Mouse (Mus musculus) CH12.LX (cell line): ENCODE results near the gene 1600002K03Rik. TPM values are rescaled to one million over a fixed set of nuclear protein-coding genes. Genes with fewer than 3 reads are reported as not detected.

ENCODE experiments used
- DNase-seq: peaks from one replicate; pipeline ENCODE4 v3.0.0-alpha.2; 2013; ENCODE audit errors: extremely low read depth
- H3K27ac ChIP-seq: 2 replicates; pipeline ENCODE4 v1.5.1; 2012; ENCODE audit warnings: low read depth, mild to moderate bottlenecking, control low read depth, moderate library complexity; ENCODE audit not compliant: insufficient read depth
- H3K27me3 ChIP-seq: replicated peaks from 2 replicates; pipeline ENCODE3; 2012; ENCODE audit warnings: inconsistent platforms
- H3K36me3 ChIP-seq, 2 experiments: replicated peaks in 1 of 2; 2 replicates each; pipeline versions ENCODE3 to v1.6.1; 2012; ENCODE audit warnings: inconsistent platforms in 1 of 2, low read length in 1 of 2, mild to moderate bottlenecking in 1 of 2, mixed read lengths in 1 of 2, moderate library complexity in 1 of 2; ENCODE audit not compliant: control insufficient read depth in 1 of 2, insufficient read depth in 1 of 2
- H3K4me1 ChIP-seq, 2 experiments: 2 replicates each; pipeline ENCODE4 v1.6.1; 2012; ENCODE audit warnings: inconsistent platforms in 1 of 2, moderate library complexity in 1 of 2; ENCODE audit not compliant: insufficient read depth in 2 of 2, control insufficient read depth in 1 of 2
- H3K4me2 ChIP-seq: 2 replicates; pipeline ENCODE4 v1.6.1; 2012; ENCODE audit warnings: low read depth, mild to moderate bottlenecking, control low read depth; ENCODE audit not compliant: poor library complexity, insufficient read depth, severe bottlenecking
- H3K4me3 ChIP-seq, 3 experiments: fragments of 150-350 bp in 1 of 3; sonication (generic) in 1 of 3; replicated peaks in 1 of 3; 2 replicates each; pipeline versions ENCODE3 to v1.5.1; 2011 to 2012; ENCODE audit warnings: low read depth in 2 of 3, low read length in 2 of 3, mild to moderate bottlenecking in 2 of 3, moderate library complexity in 2 of 3, control low read depth in 1 of 3, improper control_type of control experiment in 1 of 3, inconsistent platforms in 1 of 3, mixed read lengths in 1 of 3; ENCODE audit not compliant: poor library complexity in 1 of 3
- H3K79me2 ChIP-seq: replicated peaks from 2 replicates; pipeline ENCODE4 v1.6.1; 2012; ENCODE audit warnings: mild to moderate bottlenecking, moderate library complexity; ENCODE audit not compliant: control insufficient read depth, poor library complexity, insufficient read depth, severe bottlenecking; ENCODE audit errors: extremely low read depth
- H3K9ac ChIP-seq: 2 replicates; pipeline ENCODE4 v1.6.1; 2012; ENCODE audit warnings: low read depth, mild to moderate bottlenecking, control low read depth, moderate library complexity; ENCODE audit not compliant: insufficient read depth
- H3K9me3 ChIP-seq: replicated peaks from 2 replicates; pipeline ENCODE3; 2012; ENCODE audit warnings: low read length, inconsistent platforms, mixed read lengths
- BHLHE40 ChIP-seq: IDR thresholded peaks from 2 replicates; pipeline ENCODE4 v1.6.1; 2011; ENCODE audit warnings: mild to moderate bottlenecking, low read depth, low read length, improper control_type of control experiment
- CHD1 ChIP-seq: IDR thresholded peaks from 2 replicates; pipeline ENCODE4 v1.6.1; 2012; ENCODE audit warnings: low read depth, low read length, improper control_type of control experiment, inconsistent platforms
- CHD2 ChIP-seq: IDR thresholded peaks from 2 replicates; pipeline ENCODE4 v1.6.1; 2011; ENCODE audit warnings: low read length, improper control_type of control experiment
- CTCF ChIP-seq, 2 experiments: IDR thresholded peaks in 1 of 2; conservative IDR thresholded peaks in 1 of 2; 2 replicates each; pipeline ENCODE4 v1.5.1; 2011 to 2012; ENCODE audit warnings: low read depth in 2 of 2, low read length in 2 of 2, improper control_type of control experiment in 1 of 2, inconsistent platforms in 1 of 2, mild to moderate bottlenecking in 1 of 2, moderate library complexity in 1 of 2
- E2F4 ChIP-seq: IDR thresholded peaks from 2 replicates; pipeline ENCODE4 v1.6.1; 2011; ENCODE audit warnings: low read depth, low read length, improper control_type of control experiment; ENCODE audit not compliant: insufficient replicate concordance
- ELF1 ChIP-seq: IDR thresholded peaks from 2 replicates; pipeline ENCODE4 v1.6.1; 2014; ENCODE audit warnings: low read depth, mild to moderate bottlenecking, inconsistent platforms, low read length, improper control_type of control experiment
- EP300 ChIP-seq: IDR thresholded peaks from 2 replicates; pipeline ENCODE4 v1.6.1; 2011; ENCODE audit warnings: low read length, improper control_type of control experiment
- ETS1 ChIP-seq: conservative IDR thresholded peaks from 2 replicates; pipeline ENCODE4 v1.6.1; 2012; ENCODE audit warnings: low read depth, mild to moderate bottlenecking, inconsistent platforms, low read length, improper control_type of control experiment, moderate library complexity
- GABPA ChIP-seq: IDR thresholded peaks from 2 replicates; pipeline ENCODE4 v1.6.1; 2012; ENCODE audit warnings: low read depth, low read length, improper control_type of control experiment, inconsistent platforms; ENCODE audit not compliant: insufficient replicate concordance
- HCFC1 ChIP-seq: IDR thresholded peaks from 2 replicates; pipeline ENCODE4 v1.6.1; 2012; ENCODE audit warnings: low read depth, mild to moderate bottlenecking, inconsistent platforms, low read length, improper control_type of control experiment
- IRF4 ChIP-seq: IDR thresholded peaks from 2 replicates; pipeline ENCODE4 v1.6.1; 2014; ENCODE audit warnings: low read depth, mild to moderate bottlenecking, inconsistent platforms, low read length, improper control_type of control experiment
- JUN ChIP-seq: IDR thresholded peaks from 2 replicates; pipeline ENCODE4 v1.6.1; 2011; ENCODE audit warnings: low read depth, mild to moderate bottlenecking, low read length, improper control_type of control experiment, moderate library complexity; ENCODE audit not compliant: insufficient read depth
- JUND ChIP-seq: conservative IDR thresholded peaks from 2 replicates; pipeline ENCODE4 v1.6.1; 2011; ENCODE audit warnings: low read depth, low read length, improper control_type of control experiment
- KAT2A ChIP-seq: IDR thresholded peaks from 2 replicates; pipeline ENCODE4 v1.6.1; 2012; ENCODE audit warnings: low read length, improper control_type of control experiment, inconsistent platforms; ENCODE audit not compliant: insufficient replicate concordance
- MAFK ChIP-seq: IDR thresholded peaks from 2 replicates; pipeline ENCODE4 v1.6.1; 2011; ENCODE audit warnings: low read length, improper control_type of control experiment; ENCODE audit not compliant: insufficient replicate concordance
- MAX ChIP-seq: IDR thresholded peaks from 2 replicates; pipeline ENCODE4 v1.6.1; 2011; ENCODE audit warnings: low read length, improper control_type of control experiment
- MAZ ChIP-seq: IDR thresholded peaks from 2 replicates; pipeline ENCODE4 v1.6.1; 2012; ENCODE audit warnings: low read depth, mild to moderate bottlenecking, inconsistent platforms, low read length, improper control_type of control experiment, moderate library complexity
- MEF2A ChIP-seq: IDR thresholded peaks from 2 replicates; pipeline ENCODE4 v1.6.1; 2014; ENCODE audit warnings: low read depth, mild to moderate bottlenecking, inconsistent platforms, low read length, improper control_type of control experiment, borderline replicate concordance
- MXI1 ChIP-seq: IDR thresholded peaks from 2 replicates; pipeline ENCODE4 v1.6.1; 2011; ENCODE audit warnings: mild to moderate bottlenecking, low read depth, low read length, improper control_type of control experiment
- MYC ChIP-seq: IDR thresholded peaks from 2 replicates; pipeline ENCODE4 v1.6.1; 2011; ENCODE audit warnings: low read depth, mild to moderate bottlenecking, improper control_type of control experiment, low read length
- NELFE ChIP-seq: IDR thresholded peaks from 2 replicates; pipeline ENCODE4 v1.6.1; 2011; ENCODE audit warnings: low read depth, low read length, improper control_type of control experiment
- NRF1 ChIP-seq: IDR thresholded peaks from 2 replicates; pipeline ENCODE4 v1.6.1; 2014; ENCODE audit warnings: low read depth, mild to moderate bottlenecking, inconsistent platforms, low read length, improper control_type of control experiment, moderate library complexity
- PAX5 ChIP-seq: IDR thresholded peaks from 2 replicates; pipeline ENCODE4 v1.6.1; 2012; ENCODE audit warnings: low read length, inconsistent platforms, mixed read lengths
- POLR2A ChIP-seq: IDR thresholded peaks from 2 replicates; pipeline ENCODE4 v1.6.1; 2011; ENCODE audit warnings: low read depth, mild to moderate bottlenecking, improper control_type of control experiment, low read length
- POLR2AphosphoS2 ChIP-seq: IDR thresholded peaks from 2 replicates; pipeline ENCODE4 v1.6.1; 2011; ENCODE audit warnings: low read depth, low read length, improper control_type of control experiment
- RAD21 ChIP-seq: IDR thresholded peaks from 2 replicates; pipeline ENCODE4 v1.6.1; 2011; ENCODE audit warnings: low read depth, mild to moderate bottlenecking, low read length, improper control_type of control experiment, moderate library complexity
- RCOR1 ChIP-seq: conservative IDR thresholded peaks from 2 replicates; pipeline ENCODE4 v1.6.1; 2012; ENCODE audit warnings: low read depth, mild to moderate bottlenecking, inconsistent platforms, low read length, improper control_type of control experiment
- SIN3A ChIP-seq: IDR thresholded peaks from 2 replicates; pipeline ENCODE4 v1.6.1; 2012; ENCODE audit warnings: low read length, improper control_type of control experiment, inconsistent platforms
- SMC3 ChIP-seq: IDR thresholded peaks from 2 replicates; pipeline ENCODE4 v1.6.1; 2011; ENCODE audit warnings: low read depth, low read length, improper control_type of control experiment
- TBP ChIP-seq: conservative IDR thresholded peaks from 2 replicates; pipeline ENCODE4 v1.6.1; 2011; ENCODE audit warnings: low read depth, low read length, improper control_type of control experiment
- TCF12 ChIP-seq: IDR thresholded peaks from 2 replicates; pipeline ENCODE4 v1.6.1; 2014; ENCODE audit warnings: low read depth, mild to moderate bottlenecking, inconsistent platforms, low read length, improper control_type of control experiment
- UBTF ChIP-seq: IDR thresholded peaks from 2 replicates; pipeline ENCODE4 v1.6.1; 2012; ENCODE audit warnings: low read depth, mild to moderate bottlenecking, inconsistent platforms, low read length, improper control_type of control experiment, moderate library complexity
- USF1 ChIP-seq: IDR thresholded peaks from 2 replicates; pipeline ENCODE4 v1.6.1; 2014; ENCODE audit warnings: low read depth, mild to moderate bottlenecking, inconsistent platforms, low read length, improper control_type of control experiment
- USF2 ChIP-seq: conservative IDR thresholded peaks from 2 replicates; pipeline ENCODE4 v1.6.1; 2011; ENCODE audit warnings: low read depth, low read length, improper control_type of control experiment
- ZC3H11A ChIP-seq: IDR thresholded peaks from 2 replicates; pipeline ENCODE4 v1.6.1; 2012; ENCODE audit warnings: low read depth, mild to moderate bottlenecking, inconsistent platforms, low read length, improper control_type of control experiment
- ZKSCAN1 ChIP-seq: IDR thresholded peaks from 2 replicates; pipeline ENCODE4 v1.6.1; 2012; ENCODE audit warnings: low read depth, inconsistent platforms, low read length, improper control_type of control experiment, borderline replicate concordance
- ZMIZ1 ChIP-seq: IDR thresholded peaks from 2 replicates; pipeline ENCODE4 v1.6.1; 2012; ENCODE audit warnings: low read depth, mild to moderate bottlenecking, inconsistent platforms, low read length, improper control_type of control experiment
- ZNF384 ChIP-seq: IDR thresholded peaks from 2 replicates; pipeline ENCODE4 v1.6.1; 2012; ENCODE audit warnings: low read depth, low read length, improper control_type of control experiment, inconsistent platforms
- dilution Hi-C: fragments of 300-500 bp; cut with MboI; formaldehyde crosslinking; loops from 2 replicates; pipeline ENCODE4 v1.14.3; 2020; ENCODE audit warnings: low sequenced_read_pairs; ENCODE audit not compliant: extremely low pct_unique_long_range_greater_than_20kb, extremely low pct_ligation_motif_present
- in situ Hi-C: fragments of 300-500 bp; cut with MboI; formaldehyde crosslinking; loops from 3 replicates; pipeline ENCODE4 v1.14.3; 2019; ENCODE audit warnings: low sequenced_read_pairs, low pct_ligation_motif_present, low pct_unique_long_range_greater_than_20kb, mixed read lengths
- polyA plus RNA-seq: library from polyadenylated mRNA; unstranded; fragments of >175 nt; gene quantifications from 2 replicates; pipeline ENCODE4 v1.2.1, GENCODE M21; 2012; ENCODE audit warnings: low read depth; ENCODE audit not compliant: insufficient read length
- total RNA-seq, 2 experiments: library from RNA; depleted of rRNA; stranded (reverse); fragments of 300-350 nt in 1 of 2; fragments of >200 nt in 1 of 2; gene quantifications; 2 replicates each; pipeline ENCODE4 v1.2.3; 2012 to 2014

Gene 1600002K03Rik
- total and polyA plus RNA-seq, 3 experiments: 19.3 to 40.2 (median 30.5) TPM

- Histone ChIP-seq H3K4me3 (peak overlapping the region; percentile 51 to 66 (median 54)), H3K27ac (peak overlapping the region; percentile 92), H3K36me3 (peaks cover 21 to 29% of the 10 kb centered on the region in 2 experiments), H3K9ac (peak overlapping the region; percentile 63), H3K4me1 (peaks cover 35 to 87% of the 10 kb centered on the region in 2 experiments), H3K79me2 (no peaks in the 10 kb centered on the region), H3K4me2 (peak overlapping the region; percentile 61), H3K9me3 (no peaks in the 10 kb centered on the region), H3K27me3 (no peaks in the 10 kb centered on the region)
- TF ChIP-seq MAFK (no peak), EP300 (no peak), ZMIZ1 (no peak), MAZ (peak; percentile 99), UBTF (no peak), MYC (peak; percentile 82), BHLHE40 (peak; percentile 96), NRF1 (peak; percentile 87), SMC3 (no peak), ZC3H11A (no peak), TBP (peak; percentile 48; the same call in 1 of the 2 replicates), ZKSCAN1 (no peak), ZNF384 (no peak), USF1 (no peak), RCOR1 (no peak), JUND (no peak), JUN (no peak), ETS1 (peak; percentile 59), HCFC1 (peak; percentile 67), GABPA (no peak), PAX5 (no peak), KAT2A (no peak), RAD21 (no peak), POLR2A (peak; percentile 54), MXI1 (peak; percentile 98), E2F4 (no peak), ELF1 (peak; percentile 90), NELFE (peak; percentile 28; the same call in 1 of the 2 replicates), POLR2AphosphoS2 (no peak), IRF4 (no peak), CHD2 (peak; percentile 75; the same call in 1 of the 2 replicates), MAX (peak; percentile 86), SIN3A (peak; percentile 92), TCF12 (peak; percentile 55), CHD1 (no peak), USF2 (no peak), CTCF (conservative IDR thresholded peaks at IDR 0.05 in 1 of 2, IDR thresholded peaks at IDR 0.05 in 1 of 2; ENCODE audit: low read depth in 2 of 2, low read length in 2 of 2) (no peak), MEF2A (peak; percentile 21; the same call in 1 of the 2 replicates)
- in situ Hi-C loops: no loop called here
- peak; percentile 99 for DNase-seq
- dilution Hi-C loops: no loop called here
These were observed 12.9 kb upstream of the 1600002K03Rik start for GRCm38 (mm10) chr10:80159561-80160454.
